Comparison of ENCODE assay signal across 8 mouse cellular contexts in genomic region chr1:54837721-54838485, GRCm38 (mm10).
DNase-seq lines count a peak whose midpoint lies in the region; ATAC-seq lines count a peak whose summit lies in the region.
"Had no signal": no experiment of that assay in that cellular context is flagged by ENCODE, and none has a peak within 500 bp of the region (broad histone marks: within the 10 kb centered on the region; RNA-seq: fewer than 3 reads in every experiment).

No protein-coding gene starts in this region.

- H3K9ac ChIP-seq in kidney, embryonic 15.5 days, result no peak overlapping the region
- no peak overlapping the region for H3K9ac ChIP-seq in liver, embryonic 15.5 days

- ATAC-seq in kidney, embryonic 15.5 days (replicated peaks; ENCODE audit: low FRiP score), result no peak
- 0 out of 2 replicates have a peak, but pooled peaks have one; percentile 22 for ATAC-seq in liver, embryonic 15.5 days (ENCODE audit: insufficient read depth)

- peak; percentile 10 for DNase-seq in kidney, postnatal 10 days
- peak; percentile 50 for DNase-seq in fibroblast of lung, adult 2 months (ENCODE audit: low read depth)
- DNase-seq in skeletal muscle tissue, adult 2 months (ENCODE audit: low read depth, low spot score), result peak; percentile 31
- no peak for DNase-seq in cerebellum, adult 18-20 months
- DNase-seq in frontal cortex, postnatal 25 days (ENCODE audit: low spot score in 2 of 2), result no peak
- DNase-seq: cerebellum, adult 11 months had no signal

- no peak overlapping the region for H3K4me2 ChIP-seq in kidney, embryonic 15.5 days
- peak overlapping the region; percentile 20 for H3K4me2 ChIP-seq in liver, embryonic 15.5 days

- H3K4me1 ChIP-seq in kidney, embryonic 15.5 days, result peaks cover 14% of the 10 kb centered on the region; the same call in 1 of the 2 replicates
- peaks cover 20% of the 10 kb centered on the region for H3K4me1 ChIP-seq in liver, embryonic 15.5 days (replicated peaks)

- H3K9me3 ChIP-seq in kidney, embryonic 15.5 days (replicated peaks), result no peaks in the 10 kb centered on the region
- no peaks in the 10 kb centered on the region for H3K9me3 ChIP-seq in liver, embryonic 15.5 days (replicated peaks)

- 73% methylated on average over 17 of the region's 17 CpGs for WGBS in kidney, embryonic 15.5 days
- WGBS in liver, embryonic 15.5 days (ENCODE audit: insufficient replicate concordance), result 45% methylated on average over 17 of the region's 17 CpGs

- H3K27ac ChIP-seq in kidney, embryonic 15.5 days, result no peak overlapping the region
- 0 out of 2 replicates have a peak overlapping the region, but pooled peaks have one; percentile 1 for H3K27ac ChIP-seq in liver, embryonic 15.5 days (replicated peaks)

- H3K4me3 ChIP-seq in kidney, embryonic 15.5 days (replicated peaks), result no peak overlapping the region
- H3K4me3 ChIP-seq in liver, embryonic 15.5 days (replicated peaks), result no peak overlapping the region

- H3K36me3 ChIP-seq in kidney, embryonic 15.5 days, result no peaks in the 10 kb centered on the region
- H3K36me3 ChIP-seq in liver, embryonic 15.5 days (replicated peaks), result no peaks in the 10 kb centered on the region

- no peaks in the 10 kb centered on the region for H3K27me3 ChIP-seq in kidney, embryonic 15.5 days
- no peaks in the 10 kb centered on the region for H3K27me3 ChIP-seq in liver, embryonic 15.5 days

Comparison
In these comparisons a context has a peak if more than half of its experiments do, and no peak if none do; other contexts are left out.
1. DNase-seq: peak in kidney, postnatal 10 days (single experiment), fibroblast of lung, adult 2 months (single experiment) and skeletal muscle tissue, adult 2 months (single experiment); none in cerebellum, adult 18-20 months (0 of 2) and frontal cortex, postnatal 25 days (0 of 2).